In the genomic region with DNA sequence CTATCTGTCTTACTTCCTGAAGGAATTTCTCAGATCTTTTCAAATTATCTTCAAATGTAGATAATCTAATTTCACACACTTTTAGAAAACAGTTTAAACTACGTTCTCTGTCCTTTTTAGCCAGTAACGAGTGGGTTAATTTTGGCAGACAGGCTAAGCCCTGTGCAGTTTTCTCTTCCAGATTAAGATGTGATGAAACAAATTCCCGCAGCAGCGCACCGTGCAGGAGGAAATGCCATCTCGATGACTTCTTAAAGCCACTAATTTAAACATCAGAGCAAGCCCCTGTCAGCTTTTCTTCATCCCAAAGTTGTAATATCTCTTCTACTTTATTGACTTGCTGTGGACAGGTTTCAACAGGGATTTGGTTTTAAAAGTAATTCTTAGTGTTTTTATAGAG, we compare ENCODE assay signal across 22 mouse cellular contexts.
DNase-seq lines count a peak whose midpoint lies in the region; ATAC-seq and TF ChIP-seq lines count a peak whose summit lies in the region.
"Had no signal": no experiment of that assay in that cellular context is flagged by ENCODE, and none has a peak within 500 bp of the region (broad histone marks: within the 10 kb centered on the region; RNA-seq: fewer than 3 reads in every experiment).

No protein-coding gene starts in this region.

- TF ChIP-seq CTCF in C2C12 (IDR thresholded peaks at IDR 0.05; ENCODE audit: control insufficient read depth, insufficient read depth, insufficient read length): no peak

- no peaks in the 10 kb centered on the region for H3K79me2 ChIP-seq in C2C12 (ENCODE audit: control insufficient read depth, insufficient read depth)

- H3K79me3 ChIP-seq in C2C12 (ENCODE audit: low read depth): no peaks in the 10 kb centered on the region

- H3K27ac ChIP-seq in limb, embryonic 14.5 days (replicated peaks; ENCODE audit: low read depth, low read length): no peak overlapping the region
- H3K27ac ChIP-seq in limb, embryonic 10.5 days: no peak overlapping the region
- H3K27ac ChIP-seq in embryonic facial prominence, embryonic 13.5 days: 0 out of 2 replicates have a peak overlapping the region, but pooled peaks have one; percentile 33
- no peak overlapping the region for H3K27ac ChIP-seq in forebrain, embryonic 16.5 days (ENCODE audit: low read length)
- H3K27ac ChIP-seq: forebrain, embryonic 12.5 days; heart, adult 2 months; hindbrain, embryonic 12.5 days had no signal

- H3K4me3 ChIP-seq in limb, embryonic 14.5 days (replicated peaks; ENCODE audit: low read length): no peak overlapping the region
- H3K4me3 ChIP-seq in limb, embryonic 10.5 days: no peak overlapping the region
- no peak overlapping the region for H3K4me3 ChIP-seq in C2C12 (ENCODE audit: insufficient read depth, poor library complexity, severe bottlenecking)
- H3K4me3 ChIP-seq in embryonic facial prominence, embryonic 13.5 days: no peak overlapping the region
- H3K4me3 ChIP-seq in forebrain, embryonic 16.5 days (replicated peaks; ENCODE audit: low read length): no peak overlapping the region
- H3K4me3 ChIP-seq: forebrain, embryonic 12.5 days; heart, adult 2 months; heart, embryonic 12.5 days; hindbrain, embryonic 12.5 days had no signal

- H3K27me3 ChIP-seq in limb, embryonic 14.5 days (ENCODE audit: control insufficient read depth, insufficient read depth, low read length): no peaks in the 10 kb centered on the region
- H3K27me3 ChIP-seq in limb, embryonic 10.5 days (ENCODE audit: low read depth, poor library complexity, severe bottlenecking): no peaks in the 10 kb centered on the region
- no peaks in the 10 kb centered on the region for H3K27me3 ChIP-seq in C2C12 (ENCODE audit: control insufficient read depth, insufficient read depth, insufficient read length)
- no peaks in the 10 kb centered on the region for H3K27me3 ChIP-seq in embryonic facial prominence, embryonic 13.5 days
- H3K27me3 ChIP-seq in forebrain, embryonic 16.5 days (replicated peaks; ENCODE audit: control insufficient read depth, insufficient read depth, low read length): no peaks in the 10 kb centered on the region
- H3K27me3 ChIP-seq: forebrain, embryonic 12.5 days; heart, embryonic 12.5 days; hindbrain, embryonic 12.5 days had no signal

- no peak for ATAC-seq in limb, embryonic 14.5 days (ENCODE audit: low FRiP score, low read depth)
- no peak for ATAC-seq in embryonic facial prominence, embryonic 13.5 days (ENCODE audit: insufficient number of reproducible peaks, insufficient read depth, low FRiP score, low TSS enrichment, low read depth)
- ATAC-seq in forebrain, embryonic 16.5 days: no peak
- ATAC-seq: forebrain, postnatal 0 days; hindbrain, embryonic 16.5 days; inflammation-experienced regulatory T-cells, adult 6 months; intestine, postnatal 0 days had no signal

- H3K9ac ChIP-seq in limb, embryonic 14.5 days (ENCODE audit: low read depth, low read length, severe bottlenecking): no peak overlapping the region
- H3K9ac ChIP-seq in embryonic facial prominence, embryonic 13.5 days: no peak overlapping the region
- no peak overlapping the region for H3K9ac ChIP-seq in forebrain, embryonic 16.5 days (replicated peaks; ENCODE audit: low read depth, low read length)
- H3K9ac ChIP-seq: forebrain, embryonic 12.5 days; forebrain, postnatal 0 days; heart, embryonic 12.5 days; hindbrain, embryonic 12.5 days had no signal

- no peaks in the 10 kb centered on the region for H3K36me3 ChIP-seq in limb, embryonic 14.5 days (ENCODE audit: control insufficient read depth, insufficient read depth, low read length)
- H3K36me3 ChIP-seq in limb, embryonic 10.5 days: no peaks in the 10 kb centered on the region
- no peaks in the 10 kb centered on the region for H3K36me3 ChIP-seq in C2C12 (ENCODE audit: control insufficient read depth, insufficient read depth)
- H3K36me3 ChIP-seq in embryonic facial prominence, embryonic 13.5 days: no peaks in the 10 kb centered on the region
- H3K36me3 ChIP-seq in forebrain, embryonic 16.5 days (ENCODE audit: control insufficient read depth, insufficient read depth): no peaks in the 10 kb centered on the region
- H3K36me3 ChIP-seq: forebrain, embryonic 12.5 days; hindbrain, embryonic 12.5 days had no signal

- WGBS in limb, embryonic 14.5 days: 14% methylated on average over 6 of the region's 6 CpGs
- 33% methylated on average over 6 of the region's 6 CpGs for WGBS in limb, embryonic 10.5 days
- whole genome bisulfite sequencing in embryonic facial prominence, embryonic 13.5 days: 5% methylated on average over 6 of the region's 6 CpGs
- WGBS in forebrain, embryonic 16.5 days: 13% methylated on average over 6 of the region's 6 CpGs

- H3K9me3 ChIP-seq in limb, embryonic 14.5 days (ENCODE audit: control insufficient read depth, low read length): no peaks in the 10 kb centered on the region
- no peaks in the 10 kb centered on the region for H3K9me3 ChIP-seq in limb, embryonic 10.5 days (replicated peaks)
- no peaks in the 10 kb centered on the region for H3K9me3 ChIP-seq in embryonic facial prominence, embryonic 13.5 days
- H3K9me3 ChIP-seq in forebrain, embryonic 16.5 days (ENCODE audit: control insufficient read depth, low read length): 0 out of 2 replicates have a peak, but pooled peaks cover 3% of the 10 kb centered on the region
- H3K9me3 ChIP-seq: forebrain, embryonic 12.5 days; hindbrain, embryonic 12.5 days had no signal

- 0 out of 2 replicates have a peak, but pooled peaks cover 4% of the 10 kb centered on the region for H3K4me1 ChIP-seq in limb, embryonic 14.5 days (ENCODE audit: control insufficient read depth, insufficient read depth, low read length)
- H3K4me1 ChIP-seq in limb, embryonic 10.5 days: peaks cover 19% of the 10 kb centered on the region
- peaks cover 9% of the 10 kb centered on the region; the same call in 1 of the 2 replicates for H3K4me1 ChIP-seq in embryonic facial prominence, embryonic 13.5 days
- no peaks in the 10 kb centered on the region for H3K4me1 ChIP-seq in forebrain, embryonic 16.5 days (replicated peaks; ENCODE audit: control insufficient read depth, insufficient read depth, low read length)
- H3K4me1 ChIP-seq: forebrain, embryonic 12.5 days; hindbrain, embryonic 12.5 days had no signal

- no peak overlapping the region for H3ac ChIP-seq in C2C12 (ENCODE audit: control insufficient read depth, insufficient read length, low read depth)

- peak; percentile 29 for DNase-seq in limb, embryonic 14.5 days (ENCODE audit: low spot score)
- DNase-seq in limb, embryonic 10.5 days (ENCODE audit: low spot score): no peak
- DNase-seq in cerebellum, postnatal 4 days (ENCODE audit: low spot score in 2 of 2): no peak
- DNase-seq: adrenal gland, adult 2 months; adrenal gland, postnatal 25 days; B cell, adult 2 months; cerebellum, adult 18-20 months; cerebellum, adult 9-11 months; cerebellum, postnatal 36 days; forebrain, postnatal 0 days; gastrocnemius, postnatal 14 days; heart, adult 2 months; heart, postnatal 36 days had no signal

- no peak overlapping the region for H3K4me2 ChIP-seq in limb, embryonic 14.5 days (replicated peaks; ENCODE audit: low read depth, low read length, severe bottlenecking)
- no peak overlapping the region for H3K4me2 ChIP-seq in embryonic facial prominence, embryonic 13.5 days
- H3K4me2 ChIP-seq in forebrain, embryonic 16.5 days (ENCODE audit: low read length): no peak overlapping the region
- H3K4me2 ChIP-seq: forebrain, embryonic 12.5 days; heart, embryonic 12.5 days; hindbrain, embryonic 12.5 days had no signal

- no peak for TF ChIP-seq POLR2A in limb, embryonic 14.5 days (IDR thresholded peaks at IDR 0.05; ENCODE audit: borderline replicate concordance, extremely low read depth, insufficient read depth, insufficient read length)

TF ChIP-seq in C2C12, 6 proteins besides CTCF, POLR2A, EP300 and RAD21:
- TF ChIP-seq USF1 (IDR thresholded peaks at IDR 0.05; ENCODE audit: low read depth) (no peak), MYOG (IDR thresholded peaks at IDR 0.05; ENCODE audit: control insufficient read depth, extremely low read depth, insufficient read length) (no peak), CEBPB (IDR thresholded peaks at IDR 0.05; ENCODE audit: low read depth) (peak; percentile 21), MAX (IDR thresholded peaks at IDR 0.05) (no peak)
